ENCODE assay signal across 11 mouse cellular contexts in the genomic region with DNA sequence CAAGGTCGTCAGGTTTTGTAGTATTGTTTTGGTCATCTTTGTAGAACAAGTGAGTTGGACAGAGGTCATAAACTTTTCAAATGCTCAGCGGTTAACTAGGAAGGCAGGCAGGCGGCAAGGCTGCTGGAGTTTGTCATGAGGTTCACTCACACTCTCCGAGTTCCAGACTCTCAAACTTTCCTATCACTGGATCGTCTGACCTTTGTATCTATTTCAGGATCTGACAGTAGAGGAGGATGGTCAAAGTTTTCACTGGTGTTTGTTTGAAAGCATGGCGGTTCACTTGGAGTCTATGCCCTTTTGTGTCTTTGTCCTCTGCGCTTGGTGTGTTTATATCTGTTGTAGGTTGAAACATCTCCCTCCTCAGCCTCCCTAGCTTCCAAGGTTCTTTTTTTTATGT.
DNase-seq lines count a peak whose midpoint lies in the region; ATAC-seq and TF ChIP-seq lines count a peak whose summit lies in the region.
"Had no signal": no experiment of that assay in that cellular context is flagged by ENCODE, and none has a peak within 500 bp of the region (broad histone marks: within the 10 kb centered on the region; RNA-seq: fewer than 3 reads in every experiment).

No protein-coding gene starts in this region.

- H3K4me3 ChIP-seq in heart, embryonic 13.5 days = 0 out of 2 replicates have a peak overlapping the region, but pooled peaks have one; percentile 63
- peak overlapping the region; percentile 20; the same call in 1 of the 2 replicates for H3K4me3 ChIP-seq in spleen, adult 2 months (ENCODE audit: extremely low read depth, insufficient read depth, insufficient read length)
- H3K4me3 ChIP-seq in liver, embryonic 13.5 days (replicated peaks) = no peak overlapping the region
- H3K4me3 ChIP-seq: heart, adult 2 months had no signal

- peak overlapping the region; percentile 12; the same call in 1 of the 2 replicates for H3K27ac ChIP-seq in heart, embryonic 13.5 days (replicated peaks)
- no peak overlapping the region; the same call in 1 of the 2 replicates for H3K27ac ChIP-seq in spleen, adult 2 months (ENCODE audit: insufficient read depth, low read length)
- no peak overlapping the region for H3K27ac ChIP-seq in liver, embryonic 13.5 days
- H3K27ac ChIP-seq: heart, adult 2 months had no signal

- no peak for TF ChIP-seq CTCF in spleen, adult 2 months (IDR thresholded peaks at IDR 0.05; ENCODE audit: extremely low read depth, insufficient read depth, insufficient read length, insufficient replicate concordance)

- intact Hi-C loops in heart, postnatal 14 days (cut with DNase I) = loop anchor here (5.0 kb wide), 1 partner anchor 45 kb away; no protein-coding TSS in a partner anchor

- H3K4me2 ChIP-seq in heart, embryonic 13.5 days = peak overlapping the region; percentile 98
- H3K4me2 ChIP-seq in liver, embryonic 13.5 days = peak overlapping the region; percentile 66

- H3K36me3 ChIP-seq in heart, embryonic 13.5 days = no peaks in the 10 kb centered on the region
- H3K36me3 ChIP-seq in spleen, adult 2 months (ENCODE audit: control insufficient read depth, insufficient read depth, low read length) = peaks cover 5% of the 10 kb centered on the region
- H3K36me3 ChIP-seq in liver, embryonic 13.5 days = no peaks in the 10 kb centered on the region

- peaks cover 29% of the 10 kb centered on the region for H3K4me1 ChIP-seq in heart, embryonic 13.5 days
- H3K4me1 ChIP-seq in spleen, adult 2 months (ENCODE audit: control insufficient read depth, insufficient read depth, insufficient read length) = peaks cover 14% of the 10 kb centered on the region; the same call in 1 of the 2 replicates
- H3K4me1 ChIP-seq in liver, embryonic 13.5 days (replicated peaks) = peaks cover 19% of the 10 kb centered on the region; the same call in 1 of the 2 replicates

- peaks cover 45% of the 10 kb centered on the region for H3K27me3 ChIP-seq in heart, embryonic 13.5 days (replicated peaks)
- H3K27me3 ChIP-seq in spleen, adult 2 months (ENCODE audit: control insufficient read depth, insufficient read depth, low read length) = 0 out of 2 replicates have a peak, but pooled peaks cover 3% of the 10 kb centered on the region
- peaks cover 50% of the 10 kb centered on the region for H3K27me3 ChIP-seq in liver, embryonic 13.5 days

- ATAC-seq in heart, embryonic 13.5 days (ENCODE audit: extremely low read depth, insufficient number of reproducible peaks, low FRiP score, low TSS enrichment) = no peak
- ATAC-seq in liver, embryonic 13.5 days (ENCODE audit: low read depth) = no peak; the same call in 1 of the 2 replicates
- no peak for ATAC-seq in erythroblast, adult 5-6 weeks (replicated peaks; ENCODE audit: low FRiP score, poor library complexity, severe bottlenecking)

- TF ChIP-seq POLR2A in spleen, adult 2 months (IDR thresholded peaks at IDR 0.05; ENCODE audit: low read depth, low read length) = no peak

- DNase-seq in heart, postnatal 14 days = no peak
- DNase-seq in spleen, adult 2 months (ENCODE audit: low read depth in 1 of 2, low spot score in 2 of 2) = no peak
- DNase-seq in spleen, postnatal 36 days (ENCODE audit: low spot score in 2 of 2) = no peak
- DNase-seq in liver, embryonic 13.5 days = no peak
- peak; percentile 71 for DNase-seq in yolk sac, embryonic 10.5 days (ENCODE audit: low spot score)
- DNase-seq in ovary, postnatal 14 days (ENCODE audit: low spot score) = no peak
- DNase-seq: heart, adult 2 months; retina, postnatal 1 day; thymus, adult 2 months had no signal

- H3K9ac ChIP-seq in heart, embryonic 13.5 days = no peak overlapping the region
- H3K9ac ChIP-seq in liver, embryonic 13.5 days = no peak overlapping the region

- no peaks in the 10 kb centered on the region for H3K9me3 ChIP-seq in heart, embryonic 13.5 days
- no peaks in the 10 kb centered on the region for H3K9me3 ChIP-seq in liver, embryonic 13.5 days (replicated peaks)

- WGBS in heart, embryonic 13.5 days = 36% methylated on average over 7 of the region's 7 CpGs
- WGBS in spleen, adult 2 months = 81% methylated on average over 7 of the region's 7 CpGs
- WGBS in liver, embryonic 13.5 days (ENCODE audit: insufficient replicate concordance) = 52% methylated on average over 7 of the region's 7 CpGs
